Mouse (Mus musculus): ENCODE results near the gene Apba1. TPM values are rescaled to one million over a fixed set of nuclear protein-coding genes. Genes with fewer than 3 reads are reported as not detected.

Gene Apba1
- polyA plus RNA-seq, 1 experiment from 2014 or later: 0.75 TPM

DNA sequence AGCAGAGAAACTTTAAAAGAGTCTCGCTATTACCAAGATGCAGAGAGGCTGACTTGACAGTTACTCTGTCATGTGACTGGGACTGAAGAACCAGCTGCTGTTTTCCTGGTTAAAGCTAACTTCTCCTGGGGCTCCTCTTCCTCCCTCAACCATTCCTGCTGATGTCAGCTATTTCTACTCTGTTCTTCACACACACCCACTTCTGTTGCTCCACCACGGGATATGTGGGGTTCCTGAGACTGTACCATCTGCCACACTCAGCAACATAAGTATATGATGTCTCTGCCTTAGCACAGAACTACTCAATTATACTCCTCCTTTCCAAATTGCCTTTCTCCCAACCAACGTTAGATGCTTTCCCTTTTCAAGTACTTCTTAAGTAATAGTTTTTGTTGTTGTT is 221.9 kb downstream of the Apba1 start:
- no peaks in the 10 kb centered on the region for H3K4me1 ChIP-seq (ENCODE audit: control insufficient read depth, insufficient read depth, low read length)
- no peaks in the 10 kb centered on the region for H3K9me3 ChIP-seq (ENCODE audit: control insufficient read depth, low read depth, low read length)
- no peak overlapping the region for H3K9ac ChIP-seq (replicated peaks; ENCODE audit: low read depth, low read length)
- no peak overlapping the region for H3K27ac ChIP-seq (ENCODE audit: low read length)
- H3K36me3 ChIP-seq (ENCODE audit: control insufficient read depth, insufficient read depth, low read length): no peaks in the 10 kb centered on the region
- H3K4me3 ChIP-seq (ENCODE audit: low read depth, low read length): no peak overlapping the region
- ATAC-seq (ENCODE audit: insufficient number of reproducible peaks, insufficient read depth, low FRiP score, low read depth): no peak
- no peak overlapping the region for H3K4me2 ChIP-seq (replicated peaks; ENCODE audit: low read depth, low read length)
- H3K27me3 ChIP-seq (ENCODE audit: control insufficient read depth, insufficient read depth, low read length): no peaks in the 10 kb centered on the region
- WGBS: 57% methylated on average over 3 of the region's 3 CpGs

- no peak overlapping the region for H3K4me2 ChIP-seq (replicated peaks; ENCODE audit: low read depth, low read length)
- H3K27me3 ChIP-seq (ENCODE audit: control insufficient read depth, insufficient read depth, low read length): no peaks in the 10 kb centered on the region
- H3K9me3 ChIP-seq (ENCODE audit: control insufficient read depth, low read depth, low read length): no peaks in the 10 kb centered on the region
- no peak overlapping the region for H3K27ac ChIP-seq (ENCODE audit: low read length)
- no peak overlapping the region for H3K4me3 ChIP-seq (ENCODE audit: low read depth, low read length)
- H3K36me3 ChIP-seq (ENCODE audit: control insufficient read depth, insufficient read depth, low read length): no peaks in the 10 kb centered on the region
- 37% methylated on average over 6 of the region's 6 CpGs for WGBS
- H3K9ac ChIP-seq (replicated peaks; ENCODE audit: low read depth, low read length): no peak overlapping the region
- ATAC-seq (ENCODE audit: insufficient number of reproducible peaks, insufficient read depth, low FRiP score, low read depth): no peak
- no peaks in the 10 kb centered on the region for H3K4me1 ChIP-seq (ENCODE audit: control insufficient read depth, insufficient read depth, low read length)
Measured at GRCm38 (mm10) chr19:23984186-23984585, 225.5 kb downstream of the Apba1 start.

GRCm38 (mm10) chr19:23987291-23987690 is 228.6 kb downstream of the Apba1 start:
- Histone ChIP-seq H3K36me3 (ENCODE audit: control insufficient read depth, insufficient read depth, low read length) (no peaks in the 10 kb centered on the region), H3K27me3 (ENCODE audit: control insufficient read depth, insufficient read depth, low read length) (no peaks in the 10 kb centered on the region), H3K9me3 (ENCODE audit: control insufficient read depth, low read depth, low read length) (no peaks in the 10 kb centered on the region), H3K4me3 (ENCODE audit: low read depth, low read length) (no peak overlapping the region), H3K4me1 (ENCODE audit: control insufficient read depth, insufficient read depth, low read length) (no peaks in the 10 kb centered on the region), H3K9ac (replicated peaks; ENCODE audit: low read depth, low read length) (no peak overlapping the region), H3K4me2 (replicated peaks; ENCODE audit: low read depth, low read length) (no peak overlapping the region), H3K27ac (ENCODE audit: low read length) (no peak overlapping the region)
- WGBS: 55% methylated on average over 2 of the region's 2 CpGs
- no peak for ATAC-seq (ENCODE audit: insufficient number of reproducible peaks, insufficient read depth, low FRiP score, low read depth)

DNA sequence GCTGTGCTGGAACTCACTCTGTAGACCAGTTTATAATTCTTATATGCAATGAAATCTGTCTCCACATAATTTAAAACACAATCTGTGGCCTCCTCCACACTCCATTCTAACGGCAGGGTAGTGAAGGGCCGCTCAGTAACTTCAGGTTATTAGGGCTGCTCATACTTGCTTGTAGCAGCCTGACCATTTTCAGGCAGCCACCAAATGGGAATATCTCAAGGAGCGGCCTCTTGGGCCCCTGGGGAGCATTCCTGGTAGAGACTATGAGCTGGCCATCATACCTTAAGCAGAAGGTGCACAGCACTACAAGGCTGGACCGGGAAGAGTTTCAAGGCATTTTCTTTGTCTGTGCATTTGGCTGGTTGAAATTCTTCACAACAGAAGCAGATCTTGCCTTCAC is 229.5 kb downstream of the Apba1 start:
- Histone ChIP-seq H3K36me3 (ENCODE audit: control insufficient read depth, insufficient read depth, low read length) (no peaks in the 10 kb centered on the region), H3K4me1 (ENCODE audit: control insufficient read depth, insufficient read depth, low read length) (no peaks in the 10 kb centered on the region), H3K9ac (replicated peaks; ENCODE audit: low read depth, low read length) (no peak overlapping the region), H3K9me3 (ENCODE audit: control insufficient read depth, low read depth, low read length) (no peaks in the 10 kb centered on the region), H3K27me3 (ENCODE audit: control insufficient read depth, insufficient read depth, low read length) (no peaks in the 10 kb centered on the region), H3K4me2 (replicated peaks; ENCODE audit: low read depth, low read length) (no peak overlapping the region), H3K4me3 (ENCODE audit: low read depth, low read length) (no peak overlapping the region), H3K27ac (ENCODE audit: low read length) (no peak overlapping the region)
- no peak for ATAC-seq (ENCODE audit: insufficient number of reproducible peaks, insufficient read depth, low FRiP score, low read depth)
- 79% methylated on average over 4 of the region's 4 CpGs for WGBS

DNA sequence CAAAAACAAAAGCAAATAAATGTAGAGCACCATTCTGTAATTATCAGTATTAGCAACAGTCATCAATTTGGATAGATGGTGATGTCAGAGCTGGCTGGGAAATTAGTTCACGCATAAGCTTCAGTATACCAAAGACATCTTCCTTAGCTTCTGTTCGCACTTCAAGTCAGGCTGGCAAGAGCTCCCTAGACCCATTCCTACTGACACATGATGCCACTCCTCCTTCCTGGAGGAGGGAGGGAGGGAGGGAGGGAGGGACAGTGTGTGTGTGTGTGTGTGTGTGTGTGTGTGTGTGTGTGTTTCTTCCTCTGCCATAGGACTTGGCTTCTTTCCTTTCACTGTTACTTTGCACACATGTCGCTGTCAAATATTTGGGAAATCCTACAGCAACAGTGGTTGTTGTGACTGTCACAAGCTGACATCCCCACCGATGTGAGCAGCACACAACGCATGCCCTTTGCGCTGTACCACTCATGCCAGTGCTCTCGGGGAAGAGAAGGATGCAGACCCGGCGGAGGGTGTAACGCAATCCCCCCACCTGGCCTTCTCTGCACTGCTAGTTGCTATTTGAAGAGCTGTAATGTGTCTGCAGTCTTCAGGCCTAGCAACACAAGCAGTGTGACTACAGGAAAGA is 237.2 kb downstream of the Apba1 start:
- ATAC-seq (ENCODE audit: insufficient number of reproducible peaks, insufficient read depth, low FRiP score, low read depth): no peak
- no peaks in the 10 kb centered on the region for H3K36me3 ChIP-seq (ENCODE audit: control insufficient read depth, insufficient read depth, low read length)
- H3K27ac ChIP-seq (ENCODE audit: low read length): no peak overlapping the region
- no peak overlapping the region for H3K9ac ChIP-seq (replicated peaks; ENCODE audit: low read depth, low read length)
- H3K4me2 ChIP-seq (replicated peaks; ENCODE audit: low read depth, low read length): no peak overlapping the region
- no peaks in the 10 kb centered on the region for H3K9me3 ChIP-seq (ENCODE audit: control insufficient read depth, low read depth, low read length)
- H3K4me1 ChIP-seq (ENCODE audit: control insufficient read depth, insufficient read depth, low read length): no peaks in the 10 kb centered on the region
- WGBS: 80% methylated on average over 10 of the region's 10 CpGs
- H3K4me3 ChIP-seq (ENCODE audit: low read depth, low read length): no peak overlapping the region
- no peaks in the 10 kb centered on the region for H3K27me3 ChIP-seq (ENCODE audit: control insufficient read depth, insufficient read depth, low read length)

Other genes starting within 250 kb of the Apba1 start
- not detected in 2 replicates for gene 1700028P14Rik, start 106.1 kb upstream of the Apba1 start, polyA plus RNA-seq (2014; fragmentation: Nextera tagmentation; extraction: Ambion mirVana)
- gene Ptar1, start 71.5 kb upstream of the Apba1 start, polyA plus RNA-seq (2014; fragmentation: Nextera tagmentation; extraction: Ambion mirVana): 12.1 and 15.0 TPM in 2 replicates